Mouse (Mus musculus): Measurements from ENCODE around the gene Tmem150b.

Tmem150b gene

DNA sequence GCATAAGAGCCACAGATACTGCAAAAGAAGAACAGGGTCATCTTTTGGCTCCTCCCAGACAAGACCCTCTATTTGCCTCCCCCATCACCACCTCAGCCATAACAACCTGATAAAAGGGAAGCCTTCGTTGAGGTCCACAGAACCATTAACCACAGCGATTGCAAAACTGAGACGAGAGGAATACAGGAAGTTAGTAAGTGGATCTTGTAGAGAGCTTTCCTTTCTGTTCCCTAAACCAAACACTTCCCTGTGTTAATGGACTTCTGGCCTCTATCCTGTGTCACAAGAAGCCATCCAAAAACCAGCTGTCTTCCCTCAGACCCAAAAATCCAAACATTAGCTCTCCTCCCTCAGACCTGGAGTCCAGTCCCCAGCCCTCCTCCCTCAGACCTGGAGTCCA, 690 bp downstream of the Tmem150b start:
- no peak for DNase-seq

DNA sequence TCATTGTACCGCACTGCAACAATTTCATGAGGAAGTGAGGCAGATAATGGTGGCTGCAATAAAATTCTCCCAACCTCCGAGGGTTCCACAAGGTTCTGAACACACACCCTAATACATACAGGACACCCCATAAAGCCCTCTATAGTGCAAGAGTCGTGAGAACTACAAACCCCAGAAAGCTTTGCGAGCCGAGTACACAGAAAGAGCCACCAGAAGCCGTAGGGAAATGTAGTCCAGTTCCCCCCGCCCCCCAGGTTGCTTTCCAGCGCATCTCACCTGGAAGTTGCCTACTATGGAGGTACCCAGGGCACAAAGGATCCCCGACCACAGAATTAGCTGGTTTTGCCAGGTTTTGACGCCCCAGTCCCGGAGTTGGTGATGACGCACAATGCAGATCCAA, 1.5 kb downstream of the Tmem150b start:
- peak; percentile 36 for DNase-seq

DNA sequence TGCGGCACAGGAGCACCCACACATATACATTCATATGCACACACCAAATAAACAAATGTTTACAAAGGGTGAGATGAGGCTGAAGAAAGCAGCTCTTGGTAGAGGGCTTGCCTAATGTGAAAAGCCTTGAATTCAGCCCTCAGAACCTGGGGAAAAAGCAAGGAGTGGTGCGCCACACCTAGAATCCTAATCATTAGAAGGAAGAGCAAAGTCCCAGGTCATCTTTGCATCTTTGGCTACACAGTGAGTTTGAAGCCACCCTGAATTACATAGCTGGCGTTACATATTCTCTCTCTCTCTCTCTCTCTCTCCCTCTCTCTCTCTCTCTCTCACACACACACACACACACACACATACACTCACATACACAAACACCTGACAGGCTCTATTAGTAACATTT, 5.8 kb downstream of the Tmem150b start:
- no peak for DNase-seq

DNA sequence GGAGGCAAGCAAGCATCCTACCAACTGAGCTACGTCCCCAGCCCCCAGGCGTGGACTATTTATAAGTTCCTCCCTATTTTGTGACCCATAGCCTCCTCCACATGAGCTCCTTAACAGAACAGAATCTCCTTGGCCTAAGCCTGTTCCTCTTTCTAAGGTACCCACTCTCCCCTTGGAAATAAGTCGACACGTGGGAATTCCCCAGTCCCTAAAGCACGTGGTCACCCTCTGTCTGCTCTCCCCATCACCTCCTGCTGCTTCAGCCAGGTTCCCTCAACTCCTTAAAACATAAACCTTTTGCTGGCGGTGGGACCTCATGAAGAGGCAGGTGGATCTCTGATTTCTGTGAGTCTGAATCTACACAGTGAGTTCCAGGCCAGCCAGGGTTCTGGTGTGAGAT, 8.1 kb downstream of the Tmem150b start:
- no peak for DNase-seq

DNA sequence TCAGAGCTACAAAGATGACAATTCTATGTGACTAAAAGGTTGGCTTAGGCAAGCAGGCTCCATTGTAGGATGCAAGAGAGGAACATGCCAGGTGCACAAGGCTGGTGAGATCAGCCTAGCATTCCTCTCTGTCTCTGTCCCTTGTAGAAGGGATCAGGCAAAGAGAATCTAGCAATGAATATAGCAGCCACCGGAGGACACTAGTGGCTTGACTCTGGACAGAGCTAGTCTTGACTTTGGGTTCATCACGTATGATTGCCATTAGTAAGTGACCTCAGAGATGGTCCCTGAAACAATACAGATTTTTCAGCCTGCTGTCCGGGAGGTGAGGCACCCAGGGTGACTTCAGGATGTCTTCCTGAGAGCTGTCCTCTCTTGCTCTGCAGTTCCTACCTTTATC, 12.5 kb downstream of the Tmem150b start:
- DNase-seq, result no peak

DNA sequence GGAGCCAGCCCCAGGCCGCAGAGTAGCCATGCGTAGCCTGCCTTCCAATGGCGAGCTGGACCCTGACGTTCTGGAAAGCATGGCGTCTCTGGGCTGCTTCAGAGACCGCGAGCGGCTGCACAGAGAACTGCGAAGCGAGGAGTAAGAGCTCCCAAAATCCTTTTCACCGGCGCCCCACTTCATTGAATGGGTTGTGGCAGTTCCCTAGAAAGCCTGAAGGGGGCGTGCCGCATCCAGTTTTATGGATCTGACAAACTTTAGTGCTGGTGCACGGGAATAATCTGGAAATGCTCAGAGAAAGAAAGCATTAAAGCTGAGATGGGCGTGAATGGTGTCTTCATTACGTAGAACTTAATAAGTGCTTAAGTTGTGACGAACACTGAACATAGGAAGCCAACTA, 20.0 kb downstream of the Tmem150b start:
- peak; percentile 51 for DNase-seq

DNA sequence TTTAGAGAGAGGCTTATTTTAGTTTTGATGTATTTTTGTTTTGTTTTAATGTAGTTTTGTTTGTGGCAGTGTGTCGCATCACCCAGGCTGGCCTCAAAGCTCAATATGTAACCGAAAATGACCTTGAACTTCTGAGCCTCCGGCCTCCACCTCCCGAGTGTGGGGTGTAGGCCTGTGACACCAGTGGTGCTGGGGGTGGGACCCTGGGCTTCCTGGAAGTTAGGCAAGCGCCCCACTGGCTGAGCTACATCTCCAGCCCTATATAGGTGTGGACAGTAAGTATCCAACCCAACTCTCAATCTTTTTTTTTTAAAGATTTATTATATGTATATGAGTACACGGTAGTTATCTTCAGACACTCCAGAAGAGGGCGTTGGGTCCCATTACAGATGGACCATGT, 21.9 kb downstream of the Tmem150b start:
- DNase-seq, result no peak

DNA sequence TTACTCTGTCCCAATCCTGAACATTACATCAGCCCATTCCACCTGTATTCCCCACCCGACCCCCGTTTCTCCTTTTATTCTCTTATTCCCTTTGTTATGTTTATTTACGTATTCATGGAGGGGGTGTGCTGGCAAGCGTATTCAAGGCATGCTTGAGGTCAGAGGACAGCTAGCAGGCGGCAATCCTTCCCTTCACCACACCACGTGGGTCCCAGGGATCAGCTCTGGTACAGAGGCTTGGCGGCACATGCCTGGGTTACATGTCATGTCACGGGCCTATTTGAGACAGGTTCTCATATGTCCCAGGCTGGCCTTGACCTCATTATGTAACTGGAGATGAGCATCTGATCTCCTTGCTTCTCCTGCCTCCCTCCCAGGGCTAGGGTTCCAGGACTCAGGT, 22.7 kb downstream of the Tmem150b start:
- no peak for DNase-seq

DNA sequence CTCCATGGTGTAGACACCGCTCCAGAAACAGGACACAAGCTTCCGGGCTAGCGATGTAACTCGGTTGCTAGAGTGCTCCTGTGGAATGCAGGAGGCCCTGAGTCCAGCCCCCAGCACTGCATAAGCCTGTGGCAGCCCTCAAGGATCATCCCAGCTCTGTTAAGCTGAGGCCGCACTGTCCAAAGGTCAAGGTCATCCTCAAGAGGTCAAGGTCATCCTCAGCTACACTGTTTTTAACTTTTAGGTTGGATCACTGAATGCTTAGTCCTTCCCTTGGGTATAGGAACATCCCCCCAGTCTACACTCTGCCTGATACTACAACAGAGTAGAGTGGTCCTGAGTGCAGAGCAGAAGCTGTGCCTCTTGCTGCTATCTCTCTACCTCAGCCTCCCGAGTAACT, 32.0 kb downstream of the Tmem150b start:
- DNase-seq, result no peak

DNA sequence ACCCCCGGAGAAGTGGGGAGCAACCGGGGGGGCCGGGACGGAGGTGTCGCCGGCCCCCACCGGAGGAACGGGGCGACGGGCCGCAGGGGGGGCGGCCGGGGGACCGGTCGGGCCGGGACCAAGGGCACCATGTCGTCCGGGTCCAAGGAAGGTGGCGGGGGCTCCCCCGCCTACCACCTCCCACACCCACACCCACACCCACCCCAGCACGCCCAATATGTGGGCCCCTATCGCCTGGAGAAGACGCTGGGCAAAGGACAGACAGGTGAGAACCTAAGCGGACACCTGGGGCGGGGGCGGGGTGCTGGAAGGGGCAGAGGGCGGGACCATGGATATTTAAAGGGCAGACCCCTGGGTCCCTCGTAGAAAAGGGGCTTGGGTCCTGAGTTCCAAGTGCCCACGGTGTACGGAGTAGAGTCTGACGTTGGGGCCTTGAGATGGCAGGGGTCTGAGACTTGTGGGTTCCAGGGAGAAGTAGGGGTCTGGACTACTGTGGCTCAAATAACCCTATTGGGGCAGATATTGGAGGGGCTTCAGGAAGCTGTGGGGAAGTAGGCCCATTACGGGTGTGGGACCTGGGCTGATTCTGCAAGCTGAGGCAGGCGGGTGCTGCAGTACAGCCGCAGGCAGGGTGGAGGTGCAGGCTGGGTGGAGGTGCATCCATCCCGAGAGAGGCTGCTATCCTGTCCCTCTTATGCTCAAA, 33.9 kb downstream of the Tmem150b start:
- peak; percentile 25 for DNase-seq

DNA sequence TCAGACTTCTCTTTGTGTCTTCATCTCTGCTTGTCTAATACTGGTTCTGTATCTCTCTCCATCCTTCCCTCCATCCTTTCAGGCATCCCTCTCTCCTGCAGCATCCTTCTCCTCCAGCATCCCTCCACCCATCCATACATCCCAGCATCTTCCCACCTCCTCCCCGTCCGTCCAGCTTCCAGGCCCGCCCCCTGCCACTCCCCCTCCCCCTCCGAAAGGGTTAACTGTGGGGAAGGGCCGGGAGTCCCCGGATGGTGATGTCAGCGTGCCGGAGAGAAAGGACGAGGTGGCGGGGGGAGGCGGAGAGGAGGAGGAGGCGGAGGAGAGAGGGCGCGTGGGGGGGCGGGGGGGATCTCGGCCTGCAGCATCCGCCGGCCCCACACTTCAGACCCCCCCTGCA, 34.7 kb downstream of the Tmem150b start, which contains the start of gene Brsk1:
Brsk1 (plus strand) TSS at position 218 of the 400 bp plus-strand sequence.
- peak; percentile 89 for DNase-seq

DNA sequence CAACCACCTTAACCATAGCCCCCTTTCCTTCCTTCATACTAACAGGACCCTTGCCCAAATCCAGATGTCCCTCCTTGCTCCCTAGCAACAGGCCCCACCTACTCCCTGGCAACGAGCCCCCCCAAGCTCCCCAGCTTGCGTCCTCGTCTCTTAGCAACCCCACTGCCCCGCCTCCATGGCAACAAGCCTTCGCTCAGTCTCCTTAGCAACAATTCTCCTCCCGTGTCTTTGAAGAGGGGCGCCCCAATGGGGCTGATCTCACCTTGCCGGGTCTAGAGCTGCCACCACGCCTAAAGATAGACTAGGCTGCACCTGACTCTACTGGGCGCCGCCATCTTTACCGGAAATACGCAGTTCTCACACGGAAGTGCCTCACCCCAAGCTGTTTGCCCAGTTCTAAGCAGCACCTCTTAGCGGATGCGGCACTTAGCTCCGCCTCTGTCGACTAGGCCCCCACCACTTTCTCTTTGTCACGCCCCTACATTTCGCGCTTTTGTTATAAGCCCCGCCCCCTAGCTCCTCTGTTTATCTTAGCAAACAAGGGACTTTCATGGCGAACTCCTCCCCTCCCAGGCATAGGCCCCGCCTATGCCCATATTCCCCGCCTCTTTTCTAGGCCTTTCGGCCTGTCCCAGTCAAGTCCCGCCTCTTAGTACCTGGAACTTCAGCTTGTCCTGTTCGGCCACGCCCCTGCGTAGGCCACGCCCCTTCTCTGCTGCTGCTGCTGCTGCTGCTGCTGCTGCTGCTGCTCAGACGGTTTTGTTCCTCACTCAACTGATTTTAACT, 40.2 kb downstream of the Tmem150b start, which contains the start of gene Hspbp1:
Hspbp1 (minus strand) TSS at position 437 of the 786 bp plus-strand sequence.
- peak; percentile 81 for DNase-seq

DNA sequence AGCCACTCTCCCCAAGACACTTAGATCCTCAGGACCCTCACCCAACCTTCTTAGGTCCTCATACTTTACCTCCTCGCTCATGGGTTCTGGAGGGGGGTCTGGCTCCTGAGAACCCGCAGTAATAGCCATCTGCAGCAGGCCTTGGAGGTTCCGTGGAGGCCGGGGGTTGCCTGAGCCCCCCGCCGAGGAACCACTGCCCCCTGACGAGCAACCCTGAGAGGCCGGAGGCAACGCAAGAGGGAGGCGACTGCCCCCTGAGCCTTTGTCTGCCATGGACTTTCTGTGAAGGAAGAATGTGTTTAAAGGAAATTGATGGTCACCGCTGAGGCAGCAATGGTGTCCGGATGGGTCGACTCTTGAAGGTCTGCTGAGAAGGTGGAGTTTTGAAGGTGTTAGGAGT, 40.8 kb downstream of the Tmem150b start:
- DNase-seq, result no peak

DNA sequence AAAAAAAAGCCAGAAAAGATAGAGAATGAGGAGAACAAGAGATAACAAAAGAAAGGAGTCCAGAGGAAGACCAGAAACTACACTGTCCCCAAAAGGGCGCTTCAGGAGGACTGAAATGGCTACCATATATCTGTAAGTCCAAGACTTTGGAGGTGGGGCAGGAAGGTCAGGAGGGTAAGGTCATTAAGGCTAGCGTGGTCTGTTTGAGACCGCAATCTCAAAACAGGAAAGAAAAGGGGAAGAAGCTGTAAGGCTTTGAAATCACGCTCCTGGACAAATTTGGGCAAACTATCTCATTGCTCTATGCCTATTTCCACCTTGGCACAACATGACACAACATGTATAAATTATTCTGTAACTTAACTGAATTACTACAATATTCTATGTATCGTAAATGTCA, 41.7 kb downstream of the Tmem150b start:
- DNase-seq, result no peak

DNA sequence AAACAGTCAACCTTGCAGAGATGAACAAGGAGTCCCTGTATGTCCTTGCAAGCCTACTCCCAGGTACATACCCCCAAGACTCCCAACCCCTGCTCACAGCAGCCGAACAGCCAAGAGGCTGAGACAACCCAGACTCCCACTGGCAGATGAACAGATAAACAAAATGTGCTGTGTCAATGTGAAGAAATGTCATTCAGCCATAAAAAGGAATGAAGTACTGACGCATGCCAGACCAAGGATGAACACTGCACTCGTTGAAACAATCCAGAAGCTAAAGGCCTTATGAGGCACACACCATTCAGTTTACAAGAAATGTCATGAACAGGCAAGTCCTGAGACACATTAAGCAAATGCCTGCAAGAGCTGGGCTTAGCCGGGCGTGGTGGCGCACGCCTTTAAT, 49.8 kb downstream of the Tmem150b start:
- DNase-seq, result no peak

DNA sequence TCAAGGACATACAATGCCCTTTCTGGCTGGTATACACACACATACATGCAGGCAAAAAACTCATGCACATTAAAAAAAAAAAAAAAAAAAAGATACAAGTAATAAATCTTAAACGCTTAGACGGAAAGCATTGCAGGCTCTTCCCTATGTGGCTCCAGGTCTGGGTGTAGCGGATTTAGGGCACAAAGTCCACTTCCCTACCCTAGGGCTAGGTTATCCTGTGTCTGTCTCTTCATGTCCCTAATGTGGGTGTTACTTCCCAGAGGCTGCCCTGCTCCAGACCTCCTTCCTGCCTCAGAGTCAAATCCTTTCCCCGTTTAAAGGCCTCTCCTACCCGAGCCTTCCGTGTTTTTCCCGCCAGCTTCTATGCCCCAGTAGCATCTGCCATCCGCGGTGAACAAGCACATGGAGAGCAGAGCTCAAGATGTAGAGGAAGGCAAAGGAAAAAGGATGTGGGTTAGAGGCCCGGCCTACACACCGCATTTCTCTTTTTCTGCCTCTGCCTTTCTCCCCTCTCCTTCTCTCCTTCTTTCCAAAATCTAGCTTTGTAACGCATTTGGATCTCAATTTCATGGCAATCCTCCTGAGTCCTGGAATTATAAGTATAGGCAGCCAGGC, 50.8 kb downstream of the Tmem150b start:
- no peak for DNase-seq

DNA sequence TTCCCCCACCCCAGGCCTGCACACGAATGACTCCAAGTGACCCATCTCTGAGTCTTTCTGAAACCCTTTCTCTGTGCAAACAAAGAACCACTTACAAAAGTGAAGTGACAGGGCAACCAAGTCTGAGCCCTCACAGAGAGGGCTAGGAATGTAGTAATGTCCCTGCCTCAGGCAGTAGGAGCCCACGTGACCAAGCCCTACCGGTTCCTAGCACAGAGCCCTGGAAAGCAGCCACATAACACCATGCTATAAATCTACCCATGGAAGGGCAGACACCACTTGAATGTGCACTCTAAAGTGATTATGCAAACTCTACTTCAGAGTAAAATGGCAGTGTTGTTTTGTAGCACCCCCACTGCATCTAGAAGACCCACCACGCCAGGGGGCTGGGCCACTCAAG, 53.1 kb downstream of the Tmem150b start:
- DNase-seq, result no peak

DNA sequence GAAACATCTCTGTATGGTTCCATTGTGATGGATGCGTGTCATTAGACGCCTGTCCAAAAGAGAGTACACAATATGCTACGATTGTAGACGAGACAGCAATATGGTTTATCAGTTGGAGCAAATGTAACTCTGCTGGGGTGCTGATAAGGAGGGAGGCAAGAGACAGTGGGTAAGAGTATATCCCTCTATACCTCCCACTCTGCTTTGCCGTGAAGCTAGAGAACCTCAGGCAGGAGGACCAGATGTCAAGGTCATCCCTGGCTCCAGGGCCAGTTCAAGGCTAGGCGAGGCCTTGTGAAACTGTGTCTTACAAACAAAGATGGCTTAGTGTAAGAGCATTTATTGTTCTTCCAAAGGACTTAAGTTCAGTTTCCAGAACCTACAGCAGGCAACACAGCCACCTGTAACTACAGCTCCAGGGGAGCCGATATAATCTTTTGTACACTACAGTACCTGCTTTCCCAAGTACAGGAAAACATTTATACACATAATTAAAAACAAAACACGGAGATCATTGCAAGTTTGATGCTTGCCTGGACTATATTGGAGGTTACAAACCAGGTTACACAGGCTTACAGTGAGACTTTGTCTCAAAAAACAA, 54.3 kb downstream of the Tmem150b start:
- DNase-seq, result no peak

DNA sequence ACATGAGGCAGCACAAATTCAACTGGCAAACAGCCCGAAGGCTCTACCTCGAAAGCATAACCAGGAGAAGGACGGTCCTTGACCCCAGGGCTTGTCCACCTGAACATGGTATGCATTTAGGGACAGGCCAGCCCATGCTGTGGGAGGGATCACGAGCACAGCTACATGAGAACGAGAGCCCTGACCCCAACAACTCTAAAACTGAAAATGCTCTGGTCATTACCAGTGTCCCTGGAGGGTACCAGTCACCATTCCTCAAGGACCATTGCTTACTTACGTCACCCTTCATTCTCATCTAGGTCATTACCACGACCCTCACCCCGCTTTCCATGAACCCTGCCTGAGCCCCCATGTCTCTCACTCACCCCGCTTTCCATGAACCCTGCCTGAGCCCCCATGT, 55.9 kb downstream of the Tmem150b start:
- DNase-seq, result no peak

DNA sequence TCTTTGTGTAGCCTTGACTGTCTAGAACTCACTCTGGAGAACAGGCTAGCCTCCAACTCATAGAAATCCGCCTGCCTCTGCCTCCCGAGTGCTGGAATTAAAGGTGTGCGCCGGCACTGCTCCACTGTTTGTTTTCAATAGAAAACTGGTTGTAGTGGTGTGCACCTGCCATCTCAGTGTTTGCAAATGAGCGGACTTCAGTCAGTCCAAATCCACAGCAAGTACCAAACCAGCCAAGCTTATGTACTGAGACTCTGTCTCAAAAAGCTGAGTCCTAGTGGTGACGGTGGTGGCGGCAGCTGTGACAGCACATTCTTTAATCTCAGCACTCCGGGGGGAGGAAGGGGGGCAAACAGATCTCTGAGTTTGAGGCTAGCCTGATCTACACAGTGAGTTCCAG, 56.5 kb downstream of the Tmem150b start:
- DNase-seq, result no peak

DNA sequence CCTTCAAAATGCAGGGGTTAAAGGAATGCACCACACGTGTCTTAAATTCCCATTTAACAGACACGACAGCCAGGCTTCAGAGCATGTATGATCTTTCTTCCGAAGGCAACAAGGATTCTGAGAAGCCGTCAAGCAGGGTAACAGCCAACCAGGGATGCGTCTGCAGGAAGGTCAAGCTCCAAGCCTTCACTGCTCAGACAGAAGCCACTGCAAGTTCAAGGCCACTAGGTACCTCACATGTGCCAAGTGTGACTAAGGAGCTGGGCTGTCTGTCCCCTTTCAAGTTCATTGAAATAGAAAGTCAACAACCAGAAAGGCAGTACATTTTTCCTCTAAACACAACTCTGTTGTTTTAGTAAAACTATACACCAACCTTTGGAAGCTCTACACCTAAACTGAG, 58.2 kb downstream of the Tmem150b start:
- DNase-seq, result no peak

DNA sequence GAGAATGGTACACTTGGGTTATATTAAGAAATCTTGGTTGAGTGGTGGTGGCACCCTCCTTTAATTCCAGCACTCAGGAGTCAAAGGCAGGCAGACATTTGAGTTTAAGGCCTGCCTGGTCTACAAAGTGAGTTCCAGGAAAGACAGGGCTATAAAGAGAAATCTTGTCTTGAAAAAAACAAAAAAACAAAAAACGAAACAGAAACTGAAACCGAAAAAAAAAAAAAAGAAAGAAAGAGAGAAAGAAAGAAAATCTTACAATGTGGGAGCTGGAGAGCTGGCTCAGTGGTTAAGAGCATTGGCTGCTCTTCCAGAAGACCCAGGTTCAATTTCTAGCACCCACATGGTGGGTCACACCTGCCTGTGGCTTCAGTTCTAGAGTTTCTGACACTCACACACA, 61.3 kb downstream of the Tmem150b start:
- DNase-seq, result no peak

DNA sequence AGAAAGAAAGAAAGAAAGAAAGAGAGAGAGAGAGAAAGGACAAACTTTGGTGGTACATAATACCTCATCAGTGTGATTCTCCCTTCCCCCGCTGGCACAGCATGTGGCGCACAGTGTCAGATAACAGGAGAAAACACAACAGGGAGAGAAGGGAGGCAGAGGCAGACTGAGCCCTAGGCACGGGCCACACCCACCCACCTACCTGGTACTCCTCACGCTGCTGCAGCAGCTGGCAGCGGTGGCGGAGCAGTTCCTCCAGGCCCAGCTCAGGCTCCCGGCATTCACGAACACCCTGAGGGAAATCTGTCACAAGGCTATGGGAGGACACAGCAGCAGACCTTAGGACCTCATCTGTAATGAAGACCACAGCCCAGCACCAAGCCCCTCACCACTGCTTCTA, 61.9 kb downstream of the Tmem150b start:
- no peak for DNase-seq

Measured in right cerebral cortex, postnatal 14 days (tissue).